Mouse (Mus musculus): Measurements from ENCODE around the gene Cdc14a.

DNA sequence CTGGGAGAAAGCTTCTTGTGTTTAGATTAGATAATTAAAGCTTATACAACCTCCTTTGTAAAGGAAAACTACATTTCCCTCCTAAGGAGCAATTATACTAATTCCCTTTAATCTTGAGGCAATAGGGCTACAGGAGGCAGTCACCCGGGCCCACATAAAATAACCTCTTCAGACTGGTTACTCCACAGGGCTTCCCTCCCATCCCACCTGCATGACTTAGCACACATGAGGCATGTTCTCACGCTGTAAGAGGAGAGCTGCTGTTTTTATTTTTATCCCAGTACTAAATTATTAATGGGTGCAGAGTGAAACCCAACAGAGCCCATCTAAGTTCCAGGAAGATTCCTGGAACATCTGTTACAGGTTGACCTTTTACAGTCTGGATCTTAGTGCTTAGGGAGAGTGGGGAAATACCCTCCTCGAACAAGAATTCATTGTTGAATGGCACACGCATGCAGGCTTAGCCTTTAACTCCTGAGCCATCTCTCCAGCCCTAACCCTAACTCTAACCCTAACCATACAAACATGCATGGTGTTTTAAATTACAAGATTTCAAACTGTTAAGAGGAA lies 54.9 kb downstream of the Cdc14a start:
- TF ChIP-seq CTCF (IDR thresholded peaks at IDR 0.05; ENCODE audit: borderline replicate concordance, extremely low read depth, insufficient read depth, insufficient read length) = no peak
- no peak for TF ChIP-seq POLR2A (IDR thresholded peaks at IDR 0.05; ENCODE audit: borderline replicate concordance, extremely low read depth, insufficient read depth, insufficient read length, poor library complexity, severe bottlenecking)
